Mouse (Mus musculus) hindbrain, embryonic 10.5 days (tissue): ENCODE data around the gene Rassf1. TPM values are rescaled to one million over a fixed set of nuclear protein-coding genes. Genes with fewer than 3 reads are reported as not detected.

Experiments
- DNase-seq: peaks from one replicate; pipeline ENCODE4 v3.0.0-alpha.2; 2017; ENCODE audit warnings: low spot score
- H3K27ac ChIP-seq: fragments of 300-500 bp; sonication (generic); 2 replicates; pipeline ENCODE4 v1.5.1; 2016; ENCODE audit warnings: mild to moderate bottlenecking, moderate library complexity
- H3K27me3 ChIP-seq: fragments of 300-500 bp; sonication (generic); 2 replicates; pipeline ENCODE4 v1.6.1; 2016; ENCODE audit warnings: mild to moderate bottlenecking; ENCODE audit not compliant: poor library complexity, insufficient read depth, severe bottlenecking
- H3K36me3 ChIP-seq: fragments of 300-500 bp; sonication (generic); 2 replicates; pipeline ENCODE4 v1.6.1; 2016; ENCODE audit warnings: mild to moderate bottlenecking, moderate library complexity
- H3K4me1 ChIP-seq: fragments of 300-500 bp; sonication (generic); replicated peaks from 2 replicates; pipeline ENCODE4 v1.6.1; 2016; ENCODE audit warnings: mild to moderate bottlenecking
- H3K4me3 ChIP-seq: fragments of 300-500 bp; sonication (generic); 2 replicates; pipeline ENCODE4 v1.5.1; 2016; ENCODE audit warnings: mild to moderate bottlenecking, moderate library complexity
- H3K9me3 ChIP-seq: fragments of 300-500 bp; sonication (generic); 2 replicates; pipeline ENCODE4 v1.6.1; 2016; ENCODE audit warnings: mild to moderate bottlenecking, moderate library complexity
- WGBS: fragments of 180-500 bp; shearing (Covaris S2); methylation state at CpG from one replicate; pipeline ENCODE4 v1.1.7; 2016; 5-methylcytosine and 5-hydroxymethylcytosine counted together
- polyA plus RNA-seq: library from polyadenylated mRNA; unstranded; fragments of >200 nt; fragmentation: Nextera tagmentation; extraction: Ambion mirVana; gene quantifications from 2 replicates; pipeline ENCODE4 v1.2.1, GENCODE M21; 2016

Gene Rassf1
- polyA plus RNA-seq, 1 experiment from 2014 or later, result 46.4 TPM

DNA sequence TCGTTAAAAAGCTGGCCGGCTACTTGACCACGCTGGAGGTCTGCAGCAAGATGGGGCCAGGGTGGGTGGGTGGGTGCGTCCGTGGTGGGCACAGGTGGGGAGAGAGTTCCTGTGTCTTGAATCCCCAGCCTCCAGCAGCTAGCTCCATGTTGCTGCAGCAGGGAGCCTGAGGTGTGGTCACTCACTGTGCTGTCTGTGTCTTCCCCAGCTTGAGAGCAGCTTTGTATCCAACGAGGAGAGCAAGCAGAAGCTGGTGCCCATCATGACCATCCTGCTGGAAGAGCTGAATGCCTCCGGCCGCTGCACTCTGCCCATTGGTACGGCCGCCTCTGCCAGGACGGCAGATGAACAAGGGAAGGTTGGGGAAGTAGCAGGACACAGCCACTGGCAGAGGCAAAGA is 8.1 kb upstream of the Rassf1 start:
- no peak for DNase-seq
- Histone ChIP-seq H3K27ac (no peak overlapping the region; the same call in 1 of the 2 replicates), H3K9me3 (no peaks in the 10 kb centered on the region), H3K4me1 (peaks cover 57% of the 10 kb centered on the region), H3K4me3 (peak overlapping the region; percentile 73), H3K36me3 (peaks cover 47% of the 10 kb centered on the region), H3K27me3 (peaks cover 10% of the 10 kb centered on the region)
- 86% methylated on average over 11 of the region's 11 CpGs for WGBS

DNA sequence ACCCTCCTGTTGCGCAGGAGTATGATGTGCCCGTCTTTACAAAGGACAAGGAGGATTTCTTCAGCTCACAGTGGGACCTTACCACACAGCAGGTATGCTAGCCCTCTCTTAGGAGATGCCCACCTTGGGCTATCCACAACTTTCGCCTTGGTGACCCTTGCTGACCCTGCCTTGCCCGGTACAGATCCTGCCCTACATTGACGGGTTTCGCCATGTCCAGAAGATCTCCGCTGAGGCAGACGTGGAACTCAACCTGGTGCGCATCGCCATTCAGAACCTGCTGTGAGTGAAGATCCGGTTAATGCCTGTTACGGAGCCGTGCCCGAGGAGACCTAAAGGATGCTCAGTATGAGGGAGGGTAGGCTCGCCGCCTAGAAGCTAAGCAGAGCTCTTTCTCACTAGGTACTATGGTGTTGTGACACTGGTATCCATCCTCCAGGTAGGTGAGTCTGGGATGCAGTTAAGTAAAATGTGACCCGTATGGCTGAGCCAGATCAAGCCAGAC is 7.1 kb upstream of the Rassf1 start:
- no peak for DNase-seq
- 95% methylated on average over 17 of the region's 17 CpGs for WGBS
- Histone ChIP-seq H3K36me3 (peaks cover 37% of the 10 kb centered on the region), H3K9me3 (no peaks in the 10 kb centered on the region), H3K4me3 (no peak overlapping the region), H3K4me1 (peaks cover 57% of the 10 kb centered on the region), H3K27me3 (peaks cover 20% of the 10 kb centered on the region), H3K27ac (no peak overlapping the region)

DNA sequence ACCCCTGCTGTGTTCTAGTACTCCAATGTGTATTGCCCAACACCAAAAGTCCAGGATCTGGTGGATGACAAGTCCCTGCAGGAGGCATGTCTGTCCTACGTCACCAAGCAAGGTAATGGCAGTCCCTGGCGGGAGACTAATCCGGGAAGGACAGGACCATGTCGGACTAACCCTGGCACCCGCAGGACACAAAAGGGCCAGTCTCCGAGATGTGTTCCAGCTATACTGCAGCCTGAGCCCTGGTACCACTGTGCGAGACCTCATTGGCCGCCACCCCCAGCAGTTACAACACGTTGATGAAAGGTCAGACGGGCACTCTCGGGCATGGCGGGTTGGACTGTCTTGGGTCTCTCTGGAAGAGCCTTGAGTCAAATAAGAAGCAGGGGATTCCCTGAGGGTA is 6.6 kb upstream of the Rassf1 start:
- H3K36me3 ChIP-seq, result peaks cover 32% of the 10 kb centered on the region
- H3K4me3 ChIP-seq, result no peak overlapping the region
- H3K4me1 ChIP-seq, result peaks cover 57% of the 10 kb centered on the region
- WGBS, result 95% methylated on average over 12 of the region's 12 CpGs
- no peaks in the 10 kb centered on the region for H3K9me3 ChIP-seq
- no peak for DNase-seq
- H3K27me3 ChIP-seq, result peaks cover 25% of the 10 kb centered on the region
- no peak overlapping the region for H3K27ac ChIP-seq

DNA sequence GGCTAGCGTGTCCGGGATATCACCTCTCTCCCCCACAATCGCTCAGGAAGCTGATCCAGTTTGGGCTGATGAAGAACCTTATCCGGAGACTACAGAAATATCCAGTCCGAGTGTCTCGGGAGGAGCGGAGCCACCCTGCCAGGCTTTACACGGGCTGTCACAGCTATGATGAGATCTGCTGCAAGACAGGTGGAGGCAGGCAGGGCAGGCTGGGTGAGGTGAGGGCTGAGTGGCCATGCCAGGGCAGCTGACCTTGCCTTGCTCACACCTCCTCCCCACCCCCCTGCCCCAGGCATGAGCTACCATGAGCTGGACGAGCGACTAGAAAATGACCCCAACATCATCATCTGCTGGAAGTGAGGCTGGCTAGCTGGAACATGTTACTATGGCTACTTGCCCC is 6.2 kb upstream of the Rassf1 start:
- Histone ChIP-seq H3K27ac (no peak overlapping the region), H3K9me3 (no peaks in the 10 kb centered on the region), H3K4me3 (no peak overlapping the region), H3K27me3 (peaks cover 29% of the 10 kb centered on the region), H3K36me3 (peaks cover 28% of the 10 kb centered on the region), H3K4me1 (peaks cover 57% of the 10 kb centered on the region)
- WGBS, result 84% methylated on average over 10 of the region's 10 CpGs
- DNase-seq, result no peak

DNA sequence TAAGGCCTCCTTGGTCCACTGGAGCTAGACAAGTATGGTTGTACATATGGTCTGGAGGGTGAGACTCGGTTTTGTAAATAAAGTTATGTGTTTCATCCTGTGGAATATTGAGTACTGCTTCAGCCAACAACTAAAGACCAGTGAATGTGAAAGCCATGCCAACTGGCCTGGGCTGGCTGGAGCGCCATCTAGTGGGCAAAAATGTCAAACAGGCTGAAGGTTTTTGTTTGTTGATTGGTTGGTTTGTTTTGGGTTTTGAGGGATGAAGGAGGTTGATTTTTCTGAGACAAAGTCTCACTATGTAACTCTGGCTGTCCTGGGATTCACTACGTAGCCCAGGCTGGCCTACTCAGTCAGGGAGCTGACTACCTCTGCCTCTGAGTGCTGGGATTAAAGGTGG is 5.8 kb upstream of the Rassf1 start:
- H3K4me1 ChIP-seq, result peaks cover 60% of the 10 kb centered on the region
- H3K4me3 ChIP-seq, result no peak overlapping the region
- no peaks in the 10 kb centered on the region for H3K9me3 ChIP-seq
- H3K27me3 ChIP-seq, result peaks cover 33% of the 10 kb centered on the region
- peaks cover 24% of the 10 kb centered on the region for H3K36me3 ChIP-seq
- DNase-seq, result peak; percentile 79
- no peak overlapping the region for H3K27ac ChIP-seq
- 9% methylated on average over 3 of the region's 3 CpGs for WGBS

DNA sequence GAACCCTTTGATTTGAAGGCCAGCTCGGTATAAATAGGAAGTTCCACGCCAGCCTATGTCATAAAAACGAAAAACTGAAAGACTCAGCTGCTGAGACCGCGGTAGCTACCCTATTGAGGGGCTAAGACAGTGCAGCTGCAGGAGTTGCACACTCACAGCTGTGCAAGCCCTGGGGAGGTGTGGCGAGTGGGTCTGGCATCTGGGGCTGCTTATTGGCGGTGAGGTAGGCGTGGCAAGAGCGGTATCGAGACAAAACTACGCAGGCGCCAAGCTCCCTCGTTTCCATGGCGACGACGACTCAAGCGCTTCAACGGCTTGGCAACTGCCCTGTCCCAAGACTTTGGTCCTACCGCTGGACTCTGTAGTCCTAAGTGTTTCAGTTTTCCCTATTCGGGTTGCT is 4.3 kb upstream of the Rassf1 start, which contains the start of gene Zmynd10:
TSS of gene Zmynd10 (plus strand) at position 273 of the 400 bp plus-strand sequence.
- peak; percentile 87 for DNase-seq
- H3K9me3 ChIP-seq, result no peaks in the 10 kb centered on the region
- H3K4me3 ChIP-seq, result peak within 1 kb of the TSS; percentile 42
- peaks cover 24% of the 10 kb centered on the region for H3K36me3 ChIP-seq
- peak within 1 kb of the TSS; percentile 46; the same call in 1 of the 2 replicates for H3K27ac ChIP-seq
- peaks cover 48% of the 10 kb centered on the region for H3K27me3 ChIP-seq
- 4% methylated on average over 20 of the region's 20 CpGs for WGBS
- peaks cover 60% of the 10 kb centered on the region for H3K4me1 ChIP-seq

DNA sequence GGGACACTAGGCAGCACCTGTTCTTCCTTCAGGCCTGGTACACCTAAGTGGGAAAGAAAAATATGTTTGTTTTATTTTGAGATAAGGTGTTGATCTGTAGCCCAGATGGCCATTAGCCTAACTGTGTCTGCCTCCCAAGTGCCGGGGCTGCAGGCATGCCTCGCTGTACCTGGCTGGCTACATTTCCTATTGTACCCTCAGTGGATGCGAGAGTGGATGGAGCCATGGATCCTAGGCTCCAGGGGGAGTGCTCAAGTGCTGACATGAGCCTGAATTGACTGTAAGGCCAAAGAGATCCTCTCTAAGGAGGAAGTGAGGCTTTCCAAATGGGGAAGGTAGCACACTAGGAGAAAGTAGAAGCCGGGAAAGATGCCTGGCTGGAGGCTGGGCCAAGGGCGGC is 3.4 kb upstream of the Rassf1 start:
- 78% methylated on average over 5 of the region's 5 CpGs for WGBS
- Histone ChIP-seq H3K9me3 (no peaks in the 10 kb centered on the region), H3K36me3 (peaks cover 24% of the 10 kb centered on the region), H3K27me3 (peaks cover 57% of the 10 kb centered on the region), H3K27ac (no peak overlapping the region), H3K4me1 (peaks cover 60% of the 10 kb centered on the region), H3K4me3 (peak overlapping the region; percentile 42; the same call in 1 of the 2 replicates)
- no peak for DNase-seq

DNA sequence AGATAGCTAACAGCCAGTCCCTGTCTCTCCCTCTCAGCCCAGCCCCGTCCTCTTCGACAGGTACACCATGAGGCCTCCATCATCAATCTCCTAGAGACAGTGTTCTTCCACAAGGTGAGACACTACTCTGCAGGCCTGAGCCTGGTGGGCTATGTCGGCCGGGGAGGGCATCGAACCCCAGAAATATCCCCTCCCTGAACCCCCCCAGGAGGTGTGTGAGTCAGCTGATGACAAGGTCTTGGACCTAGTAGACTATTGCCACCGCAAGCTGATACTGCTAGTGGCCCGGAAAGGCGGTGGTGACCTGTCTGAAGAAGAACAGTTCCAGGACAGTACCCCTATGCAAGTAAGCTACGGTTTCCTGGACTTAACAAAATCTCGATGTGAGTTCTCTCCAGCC is 2.5 kb upstream of the Rassf1 start:
- no peak overlapping the region for H3K4me3 ChIP-seq
- H3K4me1 ChIP-seq, result peaks cover 61% of the 10 kb centered on the region
- no peak for DNase-seq
- no peaks in the 10 kb centered on the region for H3K9me3 ChIP-seq
- H3K36me3 ChIP-seq, result peaks cover 17% of the 10 kb centered on the region
- 89% methylated on average over 10 of the region's 10 CpGs for WGBS
- H3K27me3 ChIP-seq, result peaks cover 63% of the 10 kb centered on the region
- H3K27ac ChIP-seq, result no peak overlapping the region

DNA sequence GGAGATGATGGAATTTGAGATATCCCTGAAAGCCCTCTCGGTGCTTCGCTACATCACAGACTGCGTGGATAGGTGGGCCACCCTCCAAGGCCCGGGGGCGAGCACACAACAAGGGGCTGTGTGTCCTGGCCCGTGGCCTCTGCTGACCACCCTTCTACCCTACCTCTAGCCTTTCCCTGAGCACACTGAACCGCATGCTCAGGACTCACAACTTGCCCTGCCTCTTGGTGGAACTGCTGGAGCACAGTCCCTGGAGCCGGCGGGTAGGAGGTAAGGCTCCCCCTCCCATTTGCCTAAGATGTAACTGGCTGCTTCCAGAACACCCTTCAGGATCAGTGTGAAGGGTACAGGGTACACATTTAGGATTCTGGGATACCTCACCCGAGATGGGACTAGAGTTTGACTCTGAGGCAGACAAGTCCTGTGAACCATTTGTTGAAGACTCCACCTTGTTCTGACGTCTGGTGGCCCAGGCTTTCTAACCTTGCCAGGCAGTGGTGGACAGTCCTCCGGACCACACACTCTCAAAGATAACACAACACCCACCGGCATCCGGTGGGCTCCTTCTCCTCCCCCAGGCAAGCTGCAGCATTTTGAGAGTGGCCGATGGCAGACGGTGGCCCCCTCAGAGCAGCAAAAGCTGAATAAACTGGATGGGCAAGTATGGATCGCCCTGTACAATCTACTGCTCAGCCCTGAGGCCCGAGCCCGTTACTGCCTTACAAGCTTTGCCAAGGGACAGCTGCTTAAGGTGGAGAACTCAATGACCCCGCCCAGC is 1.9 kb upstream of the Rassf1 start:
- DNase-seq, result no peak
- peaks cover 66% of the 10 kb centered on the region for H3K4me1 ChIP-seq
- H3K27ac ChIP-seq, result no peak overlapping the region

DNA sequence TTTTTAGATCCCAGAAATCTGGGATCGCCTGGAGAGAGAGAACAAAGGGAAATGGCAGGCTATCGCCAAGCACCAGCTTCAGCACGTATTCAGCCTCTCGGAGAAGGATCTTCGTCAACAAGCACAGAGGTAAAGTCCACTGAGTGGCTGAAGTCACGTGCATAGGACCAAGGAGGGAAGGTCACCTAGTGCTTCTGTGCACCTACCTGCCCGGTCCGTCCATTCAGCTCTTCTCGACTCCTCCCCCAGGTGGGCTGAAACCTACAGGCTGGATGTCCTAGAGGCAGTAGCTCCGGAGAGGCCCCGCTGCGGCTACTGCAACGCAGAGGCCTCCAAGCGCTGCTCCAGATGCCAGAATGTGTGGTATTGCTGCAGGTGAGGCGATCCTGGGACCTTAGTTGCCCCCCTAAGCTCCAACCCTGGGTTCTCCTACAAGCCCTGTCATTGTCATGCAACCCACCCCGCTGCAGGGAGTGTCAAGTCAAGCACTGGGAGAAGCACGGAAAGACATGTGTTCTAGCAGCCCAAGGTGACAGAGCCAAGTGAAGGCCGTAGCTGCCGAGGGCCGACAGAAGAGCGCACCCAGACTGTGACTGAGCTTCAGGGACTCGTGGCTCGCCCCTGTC is 751 bp upstream of the Rassf1 start:
- H3K36me3 ChIP-seq, result no peaks in the 10 kb centered on the region
- no peaks in the 10 kb centered on the region for H3K9me3 ChIP-seq
- peaks cover 63% of the 10 kb centered on the region for H3K27me3 ChIP-seq
- no peak for DNase-seq
- WGBS, result 22% methylated on average over 23 of the region's 23 CpGs
- H3K4me3 ChIP-seq, result peak overlapping the region; percentile 61
- H3K27ac ChIP-seq, result peak overlapping the region; percentile 87
- H3K4me1 ChIP-seq, result peaks cover 69% of the 10 kb centered on the region

More for the DNA sequence above, 1.9 kb upstream of the Rassf1 start:
- Histone ChIP-seq H3K36me3 (peaks cover 10% of the 10 kb centered on the region), H3K4me3 (no peak overlapping the region), H3K9me3 (no peaks in the 10 kb centered on the region), H3K27me3 (peaks cover 63% of the 10 kb centered on the region)
- WGBS, result 83% methylated on average over 20 of the region's 20 CpGs

DNA sequence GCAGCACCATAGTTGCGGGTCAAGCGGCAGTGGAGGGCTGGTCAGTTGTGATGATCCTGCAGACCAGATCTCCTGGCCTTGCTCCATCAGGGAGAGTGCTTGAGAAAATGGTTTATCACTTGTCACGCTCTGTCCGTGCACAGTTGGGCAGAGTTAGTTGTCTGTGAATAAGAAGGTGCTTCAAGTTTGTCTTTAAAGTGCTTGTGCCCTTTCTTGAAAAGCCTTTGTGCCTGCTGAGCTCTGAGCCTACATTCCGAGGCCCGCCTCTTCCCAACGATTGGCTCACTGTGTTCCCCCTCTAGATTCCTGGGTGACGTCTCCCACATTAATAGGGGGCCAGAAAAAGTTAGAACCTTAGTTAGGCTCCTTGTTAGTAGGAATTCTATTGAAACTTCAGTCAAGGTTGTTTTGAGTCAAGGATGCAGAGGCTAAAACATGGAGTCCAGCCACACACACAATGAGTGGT is 568 bp downstream of the Rassf1 start:
- 5% methylated on average over 8 of the region's 8 CpGs for WGBS
- H3K4me3 ChIP-seq, result peak overlapping the region; percentile 61
- peaks cover 73% of the 10 kb centered on the region for H3K4me1 ChIP-seq
- peaks cover 7% of the 10 kb centered on the region for H3K36me3 ChIP-seq
- H3K27me3 ChIP-seq, result peaks cover 63% of the 10 kb centered on the region
- H3K9me3 ChIP-seq, result no peaks in the 10 kb centered on the region
- peak overlapping the region; percentile 87 for H3K27ac ChIP-seq
- no peak for DNase-seq

DNA sequence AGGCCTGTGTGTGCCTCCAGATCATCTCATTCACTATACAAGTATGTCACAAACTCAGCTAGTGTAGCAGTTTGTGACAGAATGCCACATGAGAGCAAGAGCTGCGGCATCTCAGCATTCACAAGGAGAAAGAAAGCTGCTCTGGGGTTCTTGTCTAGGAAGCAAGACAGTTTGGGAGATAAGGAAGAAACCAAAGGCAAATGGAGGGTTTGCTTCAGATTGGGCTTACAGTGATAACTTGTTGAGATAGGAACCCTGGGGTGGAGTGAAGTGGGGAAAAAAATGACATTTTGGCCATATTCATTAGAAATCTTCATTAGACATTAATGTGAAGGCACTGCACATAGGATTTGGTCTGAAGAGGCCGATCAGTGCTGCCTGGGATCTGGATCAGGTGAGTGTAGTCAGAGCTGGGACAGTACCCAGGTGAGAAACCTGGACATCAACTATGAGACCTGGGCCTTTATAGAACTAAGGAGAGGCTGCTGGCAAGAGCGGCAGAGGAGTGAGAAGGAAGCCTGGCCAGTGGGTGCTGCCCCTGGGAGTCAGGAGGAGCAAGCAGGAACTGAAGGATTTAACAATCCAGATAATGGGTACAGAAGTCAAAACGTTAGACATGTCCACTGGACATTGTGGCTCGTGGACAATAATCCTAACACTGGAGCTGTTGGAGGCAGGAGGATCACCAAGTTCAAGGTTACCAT is 1.5 kb downstream of the Rassf1 start:
- Histone ChIP-seq H3K4me3 (peak overlapping the region; percentile 84), H3K36me3 (peaks cover 16% of the 10 kb centered on the region), H3K27ac (no peak overlapping the region), H3K27me3 (peaks cover 58% of the 10 kb centered on the region), H3K4me1 (peaks cover 65% of the 10 kb centered on the region), H3K9me3 (no peaks in the 10 kb centered on the region)
- WGBS, result 82% methylated on average over 5 of the region's 5 CpGs
- DNase-seq, result no peak
